Mouse (Mus musculus): ENCODE measurements at regions not wholly inside any gene's neighbourhood (a gene's known extent, or its start where the extent isn't known, plus 50 kb on each side); places are given as distances from the start of the nearest gene placed in this dataset.
A peak's percentile ranks its signal among the peaks of the same experiment; 100 is the strongest.

GRCm38 (mm10) chr13:78717686-78718431 is 518.3 kb upstream of the Nr2f1 start:
- ATAC-seq (peak; percentile 34; the same call in 1 of the 2 replicates), DNase-seq (ENCODE audit: low spot score) (no peak)
- Histone ChIP-seq H3K27me3 (replicated peaks; ENCODE audit: control insufficient read depth, insufficient read depth, low read length) (no peaks in the 10 kb centered on the region), H3K9me3 (replicated peaks; ENCODE audit: control insufficient read depth, low read length) (no peaks in the 10 kb centered on the region), H3K9ac (ENCODE audit: low read length) (no peak overlapping the region), H3K4me2 (ENCODE audit: low read length) (no peak overlapping the region), H3K27ac (ENCODE audit: low read depth, low read length) (no peak overlapping the region), H3K36me3 (ENCODE audit: control insufficient read depth, insufficient read depth, low read length) (no peaks in the 10 kb centered on the region), H3K4me1 (ENCODE audit: control insufficient read depth, insufficient read depth, low read length) (no peaks in the 10 kb centered on the region), H3K4me3 (ENCODE audit: low read depth, low read length) (no peak overlapping the region)
- WGBS: 12% methylated on average over 4 of the region's 4 CpGs

GRCm38 (mm10) chr13:78717159-78717558 is 517.6 kb upstream of the Nr2f1 start:
- no peak overlapping the region for H3K27ac ChIP-seq (ENCODE audit: low read depth, low read length)
- H3K36me3 ChIP-seq (ENCODE audit: control insufficient read depth, insufficient read depth, low read length): no peaks in the 10 kb centered on the region
- 3% methylated on average over 1 of the region's 1 CpGs for WGBS
- no peak overlapping the region for H3K4me2 ChIP-seq (ENCODE audit: low read length)
- no peak overlapping the region for H3K4me3 ChIP-seq (ENCODE audit: low read depth, low read length)
- no peaks in the 10 kb centered on the region for H3K27me3 ChIP-seq (replicated peaks; ENCODE audit: control insufficient read depth, insufficient read depth, low read length)
- ATAC-seq: no peak
- H3K9ac ChIP-seq (ENCODE audit: low read length): no peak overlapping the region
- no peaks in the 10 kb centered on the region for H3K9me3 ChIP-seq (replicated peaks; ENCODE audit: control insufficient read depth, low read length)
- H3K4me1 ChIP-seq (ENCODE audit: control insufficient read depth, insufficient read depth, low read length): no peaks in the 10 kb centered on the region
- no peak for DNase-seq (ENCODE audit: low spot score)

- no peaks in the 10 kb centered on the region for H3K36me3 ChIP-seq (ENCODE audit: control insufficient read depth, insufficient read depth, low read length)
- H3K4me3 ChIP-seq (ENCODE audit: low read depth, low read length): no peak overlapping the region
- no peak overlapping the region for H3K27ac ChIP-seq (ENCODE audit: low read depth, low read length)
- H3K9ac ChIP-seq (ENCODE audit: low read length): no peak overlapping the region
- 94% methylated on average over 1 of the region's 1 CpGs for WGBS
- H3K9me3 ChIP-seq (replicated peaks; ENCODE audit: control insufficient read depth, low read length): no peaks in the 10 kb centered on the region
- H3K4me2 ChIP-seq (ENCODE audit: low read length): no peak overlapping the region
- no peaks in the 10 kb centered on the region for H3K27me3 ChIP-seq (replicated peaks; ENCODE audit: control insufficient read depth, insufficient read depth, low read length)
- ATAC-seq (no peak), DNase-seq (ENCODE audit: low spot score) (no peak)
- no peaks in the 10 kb centered on the region for H3K4me1 ChIP-seq (ENCODE audit: control insufficient read depth, insufficient read depth, low read length)
These were observed 505.1 kb upstream of the Nr2f1 start for GRCm38 (mm10) chr13:78704693-78705092.

GRCm38 (mm10) chr13:78697814-78698519 is 498.4 kb upstream of the Nr2f1 start:
- Histone ChIP-seq H3K36me3 (ENCODE audit: control insufficient read depth, insufficient read depth, low read length) (no peaks in the 10 kb centered on the region), H3K9me3 (replicated peaks; ENCODE audit: control insufficient read depth, low read length) (no peaks in the 10 kb centered on the region), H3K27me3 (replicated peaks; ENCODE audit: control insufficient read depth, insufficient read depth, low read length) (no peaks in the 10 kb centered on the region), H3K4me3 (ENCODE audit: low read depth, low read length) (no peak overlapping the region), H3K9ac (ENCODE audit: low read length) (no peak overlapping the region), H3K27ac (ENCODE audit: low read depth, low read length) (no peak overlapping the region), H3K4me2 (ENCODE audit: low read length) (no peak overlapping the region), H3K4me1 (ENCODE audit: control insufficient read depth, insufficient read depth, low read length) (peaks cover 7% of the 10 kb centered on the region; the same call in 1 of the 2 replicates)
- 14% methylated on average over 3 of the region's 3 CpGs for WGBS
- ATAC-seq (peak; percentile 79), DNase-seq (ENCODE audit: low spot score) (peak; percentile 29)

GRCm38 (mm10) chr13:78679255-78679895 is 479.8 kb upstream of the Nr2f1 start:
- no peaks in the 10 kb centered on the region for H3K9me3 ChIP-seq (replicated peaks; ENCODE audit: control insufficient read depth, low read length)
- H3K27me3 ChIP-seq (replicated peaks; ENCODE audit: control insufficient read depth, insufficient read depth, low read length): no peaks in the 10 kb centered on the region
- peaks cover 9% of the 10 kb centered on the region; the same call in 1 of the 2 replicates for H3K4me1 ChIP-seq (ENCODE audit: control insufficient read depth, insufficient read depth, low read length)
- H3K27ac ChIP-seq (ENCODE audit: low read depth, low read length): no peak overlapping the region
- DNase-seq (ENCODE audit: low spot score) (no peak), ATAC-seq (peak; percentile 54; the same call in 1 of the 2 replicates)
- 32% methylated on average over 4 of the region's 4 CpGs for WGBS
- H3K36me3 ChIP-seq (ENCODE audit: control insufficient read depth, insufficient read depth, low read length): no peaks in the 10 kb centered on the region
- no peak overlapping the region for H3K4me3 ChIP-seq (ENCODE audit: low read depth, low read length)
- no peak overlapping the region for H3K9ac ChIP-seq (ENCODE audit: low read length)
- no peak overlapping the region for H3K4me2 ChIP-seq (ENCODE audit: low read length)

GRCm38 (mm10) chr13:78678241-78678640 is 478.7 kb upstream of the Nr2f1 start:
- no peaks in the 10 kb centered on the region for H3K27me3 ChIP-seq (replicated peaks; ENCODE audit: control insufficient read depth, insufficient read depth, low read length)
- H3K27ac ChIP-seq (ENCODE audit: low read depth, low read length): no peak overlapping the region
- 18% methylated on average over 7 of the region's 7 CpGs for WGBS
- no peaks in the 10 kb centered on the region for H3K36me3 ChIP-seq (ENCODE audit: control insufficient read depth, insufficient read depth, low read length)
- DNase-seq (ENCODE audit: low spot score) (peak; percentile 59), ATAC-seq (peak; percentile 44; the same call in 1 of the 2 replicates)
- no peak overlapping the region for H3K4me3 ChIP-seq (ENCODE audit: low read depth, low read length)
- H3K4me1 ChIP-seq (ENCODE audit: control insufficient read depth, insufficient read depth, low read length): peaks cover 9% of the 10 kb centered on the region; the same call in 1 of the 2 replicates
- H3K9me3 ChIP-seq (replicated peaks; ENCODE audit: control insufficient read depth, low read length): no peaks in the 10 kb centered on the region
- no peak overlapping the region for H3K4me2 ChIP-seq (ENCODE audit: low read length)
- no peak overlapping the region for H3K9ac ChIP-seq (ENCODE audit: low read length)

- Histone ChIP-seq H3K9me3 (replicated peaks; ENCODE audit: control insufficient read depth, low read length) (no peaks in the 10 kb centered on the region), H3K4me1 (ENCODE audit: control insufficient read depth, insufficient read depth, low read length) (no peaks in the 10 kb centered on the region), H3K4me3 (ENCODE audit: low read depth, low read length) (no peak overlapping the region), H3K27me3 (replicated peaks; ENCODE audit: control insufficient read depth, insufficient read depth, low read length) (no peaks in the 10 kb centered on the region), H3K4me2 (ENCODE audit: low read length) (no peak overlapping the region), H3K9ac (ENCODE audit: low read length) (no peak overlapping the region), H3K36me3 (ENCODE audit: control insufficient read depth, insufficient read depth, low read length) (no peaks in the 10 kb centered on the region), H3K27ac (ENCODE audit: low read depth, low read length) (no peak overlapping the region)
- WGBS: 88% methylated on average over 7 of the region's 7 CpGs
- DNase-seq (ENCODE audit: low spot score) (no peak), ATAC-seq (no peak)
These were observed 458.7 kb upstream of the Nr2f1 start for GRCm38 (mm10) chr13:78658285-78658684.

GRCm38 (mm10) chr13:78656766-78657165 is 457.2 kb upstream of the Nr2f1 start:
- no peaks in the 10 kb centered on the region for H3K4me1 ChIP-seq (ENCODE audit: control insufficient read depth, insufficient read depth, low read length)
- DNase-seq (ENCODE audit: low spot score): no peak
- no peaks in the 10 kb centered on the region for H3K36me3 ChIP-seq (ENCODE audit: control insufficient read depth, insufficient read depth, low read length)
- no peak overlapping the region for H3K27ac ChIP-seq (ENCODE audit: low read depth, low read length)
- no peak overlapping the region for H3K4me3 ChIP-seq (ENCODE audit: low read depth, low read length)
- H3K9me3 ChIP-seq (replicated peaks; ENCODE audit: control insufficient read depth, low read length): no peaks in the 10 kb centered on the region
- H3K27me3 ChIP-seq (replicated peaks; ENCODE audit: control insufficient read depth, insufficient read depth, low read length): no peaks in the 10 kb centered on the region
- ATAC-seq: no peak
- H3K4me2 ChIP-seq (ENCODE audit: low read length): no peak overlapping the region
- H3K9ac ChIP-seq (ENCODE audit: low read length): no peak overlapping the region
- 84% methylated on average over 2 of the region's 2 CpGs for WGBS
